Mouse (Mus musculus) cerebellum, adult 8-10 months (tissue): ENCODE measurements around the gene Havcr2.
"Not testable (repeated sequence)": the region's sequence is repeated elsewhere in the genome, so short reads cannot be mapped to it uniquely, and the experiment has no call there.

Source experiments
- DNase-seq: peaks from one replicate; pipeline ENCODE4 v3.0.0; 2022

Havcr2 gene

GRCm38 (mm10) chr11:46461362-46461761 is 6.6 kb downstream of the Havcr2 start:
- no peak for DNase-seq

GRCm38 (mm10) chr11:46461931-46462330 is 7.2 kb downstream of the Havcr2 start:
- DNase-seq: no peak

- no peak for DNase-seq
These were observed 12.1 kb downstream of the Havcr2 start for GRCm38 (mm10) chr11:46466878-46467277.

- DNase-seq: no peak
These were observed 19.5 kb downstream of the Havcr2 start for GRCm38 (mm10) chr11:46474220-46474619.

GRCm38 (mm10) chr11:46479311-46479710 is 24.6 kb downstream of the Havcr2 start:
- DNase-seq: no peak

GRCm38 (mm10) chr11:46480517-46480916 is 25.8 kb downstream of the Havcr2 start:
- DNase-seq: no peak

- no peak for DNase-seq
These were observed 33.5 kb downstream of the Havcr2 start for GRCm38 (mm10) chr11:46488231-46488630.

GRCm38 (mm10) chr11:46488650-46489049 is 33.9 kb downstream of the Havcr2 start:
- no peak for DNase-seq

GRCm38 (mm10) chr11:46507146-46507545 is 52.4 kb downstream of the Havcr2 start:
- no peak for DNase-seq

- DNase-seq: no peak
These were observed 55.2 kb downstream of the Havcr2 start for GRCm38 (mm10) chr11:46509900-46510299.

- DNase-seq: not testable (repeated sequence)
These were observed 66.6 kb downstream of the Havcr2 start for GRCm38 (mm10) chr11:46521341-46521740.

- DNase-seq: no peak
These were observed 68.0 kb downstream of the Havcr2 start for GRCm38 (mm10) chr11:46522719-46523118.

GRCm38 (mm10) chr11:46523912-46524311 is 69.2 kb downstream of the Havcr2 start, which contains the start of gene Gm12169:
TSS of gene Gm12169 (plus strand) at chr11:46524212.
- DNase-seq: no peak

- DNase-seq: no peak
These were observed 75.4 kb downstream of the Havcr2 start for GRCm38 (mm10) chr11:46530149-46530548.
